Mouse (Mus musculus): ENCODE measurements at regions not wholly inside any gene's neighbourhood (a gene's known extent, or its start where the extent isn't known, plus 50 kb on each side); places are given as distances from the start of the nearest gene placed in this dataset.

DNA sequence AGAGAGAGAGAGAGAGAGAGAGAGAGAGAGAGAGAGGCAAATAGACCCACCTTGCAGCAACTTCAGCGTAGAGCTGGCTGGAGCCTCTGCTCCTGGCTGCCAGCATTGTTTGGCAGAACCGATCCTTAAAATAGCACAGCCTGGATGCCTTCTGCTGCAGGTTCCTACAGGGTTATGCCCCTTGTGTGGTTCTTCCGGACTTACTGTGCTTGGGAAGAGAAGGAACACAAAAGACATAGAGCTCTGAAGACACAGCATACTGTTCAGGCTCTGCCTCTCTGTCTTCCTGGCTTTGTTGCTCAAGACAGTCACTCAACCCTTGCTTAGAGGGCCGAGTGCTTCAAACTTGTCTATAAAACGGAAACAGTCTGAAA, 86.2 kb upstream of the Slc25a26 start:
- DNase-seq: peak in 1 of 2 experiments; percentile 32

DNA sequence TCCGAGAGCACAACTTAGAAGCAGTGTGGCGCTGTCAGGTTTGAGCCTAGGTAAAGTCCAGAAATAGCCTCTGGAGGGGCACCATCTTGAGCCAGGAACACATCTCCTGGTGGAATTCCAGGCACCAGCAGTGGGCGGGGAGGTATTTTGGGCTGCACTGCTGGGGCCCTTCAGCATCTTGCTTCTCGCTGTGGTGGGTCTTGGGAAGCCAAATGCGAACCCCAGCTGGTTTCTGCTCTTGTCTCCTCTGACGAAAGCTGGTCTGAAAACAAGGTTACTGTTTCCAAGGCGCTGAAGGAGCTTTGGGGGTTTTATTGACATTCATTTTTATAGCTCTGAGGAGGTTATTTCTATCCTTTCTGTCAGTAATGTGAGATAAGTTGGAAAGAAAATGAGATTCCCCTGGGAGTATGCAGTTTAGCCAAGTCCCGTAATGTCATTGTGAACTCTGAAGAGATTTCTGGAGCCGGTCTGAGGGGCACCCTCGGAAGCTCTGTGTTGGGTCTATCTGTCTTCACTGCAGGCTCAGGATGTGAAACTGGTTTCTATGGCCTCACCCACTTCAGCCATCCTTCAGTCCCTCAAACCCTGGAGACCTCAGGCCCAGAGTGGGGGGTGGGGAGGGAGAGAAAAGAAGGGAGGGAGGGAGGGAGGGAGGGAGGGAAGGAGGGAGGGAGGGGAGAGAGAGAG, 86.7 kb upstream of the Slc25a26 start:
- DNase-seq: peak in 1 of 2 experiments; percentile 62

DNA sequence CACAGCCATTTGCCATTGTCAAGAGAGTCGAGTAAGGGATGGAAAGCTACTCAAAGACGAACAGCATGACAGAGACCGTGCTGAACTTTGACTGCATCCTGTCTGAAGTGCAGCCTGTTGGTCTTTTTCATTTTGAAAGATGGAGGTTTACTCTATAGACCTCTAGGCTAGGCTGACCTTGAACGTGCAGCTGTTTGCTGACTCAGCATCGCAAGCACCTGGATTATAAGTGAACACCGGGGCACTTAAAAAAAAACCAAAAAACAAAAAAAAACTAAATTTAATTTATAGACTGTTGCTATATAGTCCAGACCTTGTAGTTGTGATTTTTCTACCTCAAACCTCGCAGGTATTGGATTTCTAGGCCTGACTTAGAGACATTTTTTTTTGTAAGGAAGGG, 87.8 kb upstream of the Slc25a26 start:
- no peak for DNase-seq

DNA sequence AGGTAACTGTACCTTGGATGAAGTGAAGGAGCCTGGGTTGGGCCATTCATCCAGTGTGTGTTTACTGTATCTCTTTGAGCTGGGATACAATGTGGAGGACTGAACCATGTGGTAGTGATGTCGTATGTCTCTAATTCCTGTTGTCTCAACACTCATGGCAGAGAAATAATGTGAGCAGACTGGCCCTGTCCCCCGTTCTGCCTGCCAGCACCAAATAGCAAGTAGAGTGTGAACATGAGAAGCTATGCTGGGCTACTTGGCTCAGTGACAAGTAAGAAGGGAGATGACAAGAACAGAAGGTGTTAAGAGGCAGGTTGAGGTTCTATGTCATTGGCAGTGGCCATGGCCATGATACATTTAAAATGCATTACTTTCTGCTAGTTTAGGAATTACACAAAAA, 89.7 kb upstream of the Slc25a26 start:
- DNase-seq: no peak

DNA sequence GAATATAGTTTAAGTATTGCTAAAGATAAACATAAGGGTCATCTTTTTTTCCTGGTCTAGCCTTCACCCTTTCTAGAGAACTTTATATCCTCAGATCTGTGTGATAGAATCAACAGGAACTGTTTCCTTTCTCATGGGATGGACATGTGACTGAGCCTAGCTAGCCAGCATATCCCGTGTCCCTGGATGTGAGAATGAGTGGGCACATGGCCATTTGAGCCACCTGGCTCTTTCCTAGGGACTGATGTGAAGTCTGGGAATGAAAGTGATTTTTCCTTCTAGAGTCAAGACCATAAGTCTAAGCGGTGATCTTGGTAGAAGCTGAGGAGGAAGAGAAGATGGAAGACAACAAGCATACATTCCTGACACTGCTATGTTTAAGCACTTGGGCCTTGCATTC, 91.1 kb upstream of the Slc25a26 start:
- no peak for DNase-seq

DNA sequence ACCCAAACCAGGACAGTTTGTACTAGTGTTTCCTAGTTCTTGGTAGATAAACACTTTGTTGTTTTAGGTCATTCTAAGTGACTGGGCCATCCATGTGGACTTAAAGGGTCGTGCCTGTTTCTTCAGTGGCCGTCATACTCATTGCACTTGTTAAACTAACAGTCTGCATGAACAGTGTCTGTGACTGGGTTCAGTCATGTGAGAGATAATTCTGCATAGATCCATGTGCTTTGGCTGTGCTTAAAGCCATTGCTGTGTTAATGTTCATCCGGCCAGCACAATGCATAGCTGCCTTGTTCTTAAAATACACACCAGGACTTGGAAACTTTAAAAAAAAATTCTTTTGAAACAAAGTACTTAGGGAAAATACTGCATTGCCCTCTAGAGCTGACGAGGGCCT, 92.4 kb upstream of the Slc25a26 start:
- no peak for DNase-seq

DNA sequence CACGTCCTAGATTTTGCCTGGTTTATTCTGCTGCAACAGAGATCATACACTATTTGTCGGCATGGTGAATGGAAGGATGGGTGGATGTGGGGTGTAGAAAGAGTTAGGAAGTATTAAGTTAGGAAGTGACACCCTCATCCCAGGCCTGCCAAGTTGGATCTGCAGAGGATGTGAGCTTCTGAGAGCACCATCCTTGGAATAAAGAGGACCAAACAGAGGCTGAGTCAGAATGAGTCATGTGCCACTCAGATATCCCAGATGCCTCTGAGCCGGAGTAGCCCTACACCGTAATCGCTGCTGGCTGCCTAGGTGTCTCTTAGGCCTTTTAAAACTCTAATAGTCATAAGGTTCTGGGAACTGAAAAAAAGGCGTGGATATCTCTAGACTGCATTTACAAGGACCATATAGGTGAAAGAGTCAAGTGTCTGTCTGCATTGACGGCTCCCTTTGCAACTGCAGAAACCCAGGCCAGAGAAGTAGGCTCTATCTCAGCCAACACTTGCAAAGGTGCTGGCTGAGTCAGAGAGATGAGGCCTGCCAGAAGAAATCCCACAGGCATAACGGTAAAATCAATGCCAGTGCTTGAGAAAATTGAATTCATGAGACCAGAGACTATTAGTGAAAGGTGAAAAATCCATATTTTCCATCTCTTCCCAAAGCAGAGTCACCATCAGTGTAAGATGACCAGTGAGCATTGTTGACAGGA, 94.6 kb upstream of the Slc25a26 start:
- DNase-seq: no peak

DNA sequence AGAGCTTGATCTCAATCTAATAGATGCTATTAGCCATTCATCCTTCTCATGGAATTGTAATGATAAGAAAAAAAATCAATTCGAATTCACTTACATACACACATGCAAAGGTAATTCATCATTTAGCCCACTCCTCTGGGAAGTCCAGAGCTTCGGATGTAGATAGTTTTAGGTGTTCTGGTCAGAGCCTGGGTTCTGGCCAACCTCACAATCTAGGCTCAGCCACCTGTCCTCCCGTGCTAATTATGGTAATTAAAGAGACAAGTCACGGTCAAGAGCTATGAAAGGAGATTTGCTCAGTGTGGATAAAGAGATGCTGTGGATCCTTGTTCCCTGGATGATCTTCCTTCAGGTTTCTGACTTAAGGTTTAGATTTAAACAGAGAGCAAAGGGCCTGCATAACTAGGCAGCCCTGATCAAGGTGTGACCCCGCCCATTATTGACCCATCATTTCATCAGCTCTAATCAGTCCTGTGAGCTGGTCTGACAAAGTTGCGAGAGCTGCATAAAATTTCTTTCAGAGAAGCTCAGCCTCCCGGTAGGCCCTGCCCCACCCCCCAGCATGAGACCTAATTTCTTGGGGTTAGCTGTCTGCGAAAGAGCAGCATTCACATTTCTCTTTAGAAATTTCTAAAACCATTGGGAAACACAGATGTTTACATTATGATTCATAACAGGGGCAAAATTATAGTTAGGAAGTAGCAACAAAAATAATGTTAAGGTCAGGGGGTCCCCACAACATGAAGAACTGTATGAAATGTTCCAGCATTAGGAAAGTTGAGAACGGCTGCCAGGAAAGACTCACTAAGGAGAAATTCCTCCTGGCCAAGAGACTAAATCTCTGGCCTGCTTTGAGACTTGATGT, 98.3 kb upstream of the Slc25a26 start:
- peak in 1 of 2 experiments; percentile 28 for DNase-seq

DNA sequence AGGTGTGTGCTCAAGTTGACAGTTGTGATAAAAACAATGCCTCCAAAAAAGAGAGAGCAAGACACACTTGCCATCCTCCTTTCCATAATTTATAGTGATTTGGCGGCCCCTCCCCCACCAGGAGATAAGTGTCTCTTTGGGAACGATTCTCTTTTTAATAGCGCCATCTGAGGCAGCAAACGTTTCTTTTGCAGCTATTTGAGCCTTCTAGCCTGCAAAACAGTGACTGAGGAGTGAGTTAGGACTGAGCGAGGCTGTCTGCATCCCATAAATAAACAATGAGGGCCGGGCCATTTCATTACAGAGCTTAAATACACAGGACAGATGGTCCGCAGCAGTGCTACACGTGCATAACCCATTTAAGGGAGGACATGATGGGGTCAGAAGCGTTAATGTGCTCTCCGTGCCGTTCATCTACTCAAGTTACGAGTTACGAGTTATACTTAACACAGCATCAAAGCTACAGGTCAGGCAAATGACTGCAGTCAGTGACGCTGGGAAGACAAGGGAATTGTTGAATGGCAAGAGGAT, 99.0 kb upstream of the Slc25a26 start:
- DNase-seq: no peak

DNA sequence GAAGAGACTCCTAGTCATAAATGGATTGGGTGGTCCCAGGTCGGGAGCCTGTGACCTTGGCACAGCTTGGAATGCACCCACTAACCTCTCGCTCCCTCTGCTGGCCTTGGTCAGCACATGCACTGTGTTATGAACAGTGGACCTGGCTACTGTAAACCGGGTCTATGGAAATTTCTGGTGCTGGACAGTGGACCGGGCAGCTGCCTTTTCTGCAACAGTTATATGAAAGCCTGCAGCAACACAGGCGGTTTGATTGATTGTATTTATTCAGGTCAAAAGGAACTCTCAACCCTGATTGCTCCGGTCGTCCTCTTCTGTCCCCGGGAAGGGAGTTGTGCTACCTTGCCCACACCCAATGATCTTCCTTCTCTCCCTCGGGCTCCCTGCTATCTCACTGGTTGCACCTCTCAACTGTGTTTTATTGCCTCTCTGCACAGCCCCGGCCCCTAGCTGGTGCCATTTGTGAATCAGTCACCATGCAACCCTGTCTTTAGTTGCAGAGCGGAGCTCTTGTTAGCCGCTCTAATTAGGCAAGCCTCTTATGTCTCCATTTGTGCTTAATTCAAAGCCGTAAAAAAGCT, 99.6 kb upstream of the Slc25a26 start:
- peak; percentile 46 to 58 for DNase-seq

DNA sequence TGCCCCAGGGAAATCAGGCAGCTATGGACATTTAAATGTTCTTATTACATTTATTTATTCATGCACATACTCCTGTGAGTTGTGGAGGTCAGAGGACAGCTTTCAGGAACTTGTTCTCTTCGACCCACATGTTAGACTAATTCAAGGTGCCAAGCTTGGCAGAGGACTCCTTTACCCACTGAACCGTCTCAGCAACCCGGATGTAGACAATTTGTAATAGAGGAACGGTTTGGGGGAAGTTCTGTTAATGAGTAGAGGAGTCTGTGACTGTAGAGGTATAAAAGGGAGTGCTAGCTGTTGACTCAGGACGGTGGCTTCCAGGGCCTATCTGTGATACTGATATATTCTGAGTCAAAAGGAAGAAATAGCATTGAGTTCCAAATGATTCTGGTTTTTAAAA, 107.4 kb upstream of the Magi1 start:
- DNase-seq: no peak

DNA sequence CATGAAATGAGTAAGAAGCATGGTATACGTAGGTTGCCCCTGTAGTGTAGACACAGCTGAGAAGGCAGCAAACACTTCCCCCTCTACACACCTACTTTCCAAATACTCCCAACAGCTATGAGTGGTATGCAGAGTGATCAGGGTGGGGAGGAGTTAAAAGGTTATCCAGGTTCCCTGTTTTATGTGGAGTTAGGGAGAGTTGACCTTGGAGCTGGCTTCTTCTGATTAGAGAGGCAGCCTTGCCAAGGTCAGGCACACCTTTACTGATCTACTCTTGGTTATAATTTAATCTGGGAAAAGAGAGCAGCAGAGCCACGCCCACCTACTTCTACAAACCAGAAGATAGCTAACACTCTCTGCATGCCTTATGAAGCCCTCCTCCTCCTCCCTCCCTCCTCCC, 106.7 kb upstream of the Magi1 start:
- peak in 1 of 2 experiments; percentile 14 for DNase-seq

DNA sequence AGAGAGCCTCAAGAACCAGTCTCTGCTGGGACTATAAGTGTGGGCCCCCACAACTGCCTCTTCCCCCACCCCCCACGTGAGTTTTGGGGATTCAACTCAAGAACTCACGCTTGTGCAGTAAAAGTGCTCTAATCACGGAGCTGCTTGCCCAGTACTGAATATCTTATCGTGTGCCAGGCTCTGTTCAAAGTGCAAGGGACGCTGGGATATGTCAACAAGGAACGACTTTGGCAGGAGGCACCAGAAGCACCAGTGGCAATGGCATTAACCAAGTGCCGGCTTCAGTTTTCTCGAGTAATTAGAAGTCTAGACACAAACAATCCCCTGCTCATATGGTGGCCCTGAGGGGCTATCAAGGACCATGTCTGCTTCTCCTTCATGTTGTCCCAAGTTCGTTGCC, 106.0 kb upstream of the Magi1 start:
- DNase-seq: peak; percentile 15 to 35

DNA sequence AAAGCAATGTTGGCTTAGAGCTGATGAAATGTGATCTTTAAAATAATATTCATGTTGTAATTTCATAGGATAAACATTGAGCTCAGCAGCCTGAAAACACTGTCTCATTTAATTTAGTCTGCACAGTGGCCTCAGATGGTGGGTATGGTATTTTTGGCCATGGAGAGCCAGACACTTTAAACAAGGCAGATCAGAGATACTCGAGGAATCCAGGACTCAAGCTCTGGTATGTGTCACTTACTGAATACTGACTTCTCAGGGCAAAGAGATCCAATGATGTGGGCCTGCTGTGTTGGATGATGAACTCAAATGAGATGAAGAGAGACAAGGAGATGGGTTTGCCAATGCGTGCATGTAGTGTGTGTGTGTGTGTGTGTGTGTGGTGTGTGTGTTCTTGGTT, 103.9 kb upstream of the Magi1 start:
- no peak for DNase-seq

DNA sequence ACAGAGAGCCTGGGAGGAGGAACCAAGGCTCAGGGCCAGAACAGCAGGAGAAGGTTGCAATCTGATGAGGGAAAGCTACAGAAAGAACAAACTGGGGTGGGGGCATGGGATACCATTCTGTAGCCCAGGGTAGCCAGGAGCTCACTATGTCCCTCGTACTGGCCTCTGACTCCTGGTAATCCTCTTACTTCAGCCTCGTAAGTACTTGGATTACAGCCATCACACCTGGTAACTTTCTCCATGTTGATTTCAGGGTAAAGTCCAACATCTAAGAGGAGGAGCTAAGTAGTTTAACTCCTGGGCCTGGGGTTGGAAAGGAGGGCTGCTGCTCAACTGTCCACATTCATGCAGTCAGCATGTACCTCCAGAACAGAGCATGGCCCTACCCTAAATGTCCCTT, 101.8 kb upstream of the Magi1 start:
- DNase-seq: no peak

DNA sequence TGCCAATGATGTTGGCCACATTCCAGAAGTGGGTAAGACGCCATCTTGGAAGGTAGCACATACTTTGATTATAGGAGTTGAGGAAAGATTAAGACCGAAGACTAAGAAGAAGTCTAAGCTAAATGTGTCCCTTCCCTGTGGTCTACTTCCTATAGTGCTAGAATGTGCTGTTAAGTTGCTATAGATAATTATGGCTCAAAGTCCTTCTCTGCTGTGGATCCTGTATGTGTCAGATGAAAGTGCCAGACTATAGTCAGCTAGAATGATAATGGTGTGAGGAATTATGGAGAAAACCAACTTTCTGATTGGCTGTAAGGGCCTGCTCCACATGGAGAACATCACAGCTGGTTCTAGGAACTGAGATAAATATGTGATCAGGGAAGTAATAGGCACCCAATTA, 86.3 kb upstream of the Magi1 start:
- no peak for DNase-seq

DNA sequence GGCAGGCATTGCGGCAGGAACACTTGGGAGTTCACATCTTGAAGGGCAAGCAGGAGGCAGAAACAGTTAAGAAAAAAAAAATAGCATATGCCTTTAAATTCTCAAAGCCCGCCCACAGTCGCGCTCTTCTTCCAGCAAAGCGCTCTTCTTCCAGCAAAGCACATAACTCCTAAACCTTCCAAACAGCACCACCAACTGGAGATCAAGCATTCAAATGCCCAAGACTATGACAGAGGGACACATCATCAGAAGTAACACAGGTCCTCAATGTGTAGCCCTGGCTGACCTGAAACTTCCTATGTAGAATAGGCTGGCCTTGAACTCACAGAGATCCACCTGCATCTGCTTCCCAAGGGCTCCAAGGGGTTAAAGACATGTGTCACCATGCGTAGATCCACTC, 80.2 kb upstream of the Magi1 start:
- DNase-seq: peak in 1 of 2 experiments; percentile 23

DNA sequence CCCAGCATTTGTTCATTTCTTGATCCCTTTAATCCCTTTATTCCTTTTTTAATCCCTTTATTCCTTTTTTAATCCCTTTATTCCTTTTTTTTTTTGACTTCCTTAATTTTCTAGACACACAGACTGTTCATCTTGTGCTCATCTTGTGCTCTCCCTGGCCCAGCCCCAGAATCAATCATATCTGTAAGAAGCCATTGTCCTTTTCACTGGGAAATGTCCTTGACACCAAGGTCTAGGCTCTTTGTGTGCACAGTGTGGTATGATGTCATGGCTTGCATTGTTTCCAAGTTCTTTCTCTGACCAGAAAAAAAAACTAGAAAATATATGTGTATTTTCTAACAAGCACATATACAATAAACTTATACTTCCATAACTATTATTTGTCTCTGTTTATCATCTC, 78.9 kb upstream of the Magi1 start:
- no peak for DNase-seq

DNA sequence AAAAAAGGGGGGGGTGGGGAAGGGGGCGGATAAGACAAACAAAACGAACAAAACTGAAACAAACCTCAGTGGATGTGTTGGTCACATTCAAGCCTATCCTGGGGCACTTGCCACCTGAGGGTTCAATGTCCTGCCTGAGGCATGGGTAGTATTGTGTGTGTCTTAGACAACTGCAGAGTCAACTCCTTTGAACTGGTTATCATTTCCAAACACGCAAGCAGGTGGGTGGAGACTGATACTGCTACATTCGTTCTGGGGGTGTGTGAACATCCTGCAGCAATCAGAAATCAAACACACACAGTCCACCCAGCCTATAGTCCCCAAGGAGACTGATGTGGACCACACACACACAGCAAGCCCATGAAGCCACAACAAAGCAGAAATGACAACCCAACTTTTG, 73.9 kb upstream of the Magi1 start:
- DNase-seq: no peak

DNA sequence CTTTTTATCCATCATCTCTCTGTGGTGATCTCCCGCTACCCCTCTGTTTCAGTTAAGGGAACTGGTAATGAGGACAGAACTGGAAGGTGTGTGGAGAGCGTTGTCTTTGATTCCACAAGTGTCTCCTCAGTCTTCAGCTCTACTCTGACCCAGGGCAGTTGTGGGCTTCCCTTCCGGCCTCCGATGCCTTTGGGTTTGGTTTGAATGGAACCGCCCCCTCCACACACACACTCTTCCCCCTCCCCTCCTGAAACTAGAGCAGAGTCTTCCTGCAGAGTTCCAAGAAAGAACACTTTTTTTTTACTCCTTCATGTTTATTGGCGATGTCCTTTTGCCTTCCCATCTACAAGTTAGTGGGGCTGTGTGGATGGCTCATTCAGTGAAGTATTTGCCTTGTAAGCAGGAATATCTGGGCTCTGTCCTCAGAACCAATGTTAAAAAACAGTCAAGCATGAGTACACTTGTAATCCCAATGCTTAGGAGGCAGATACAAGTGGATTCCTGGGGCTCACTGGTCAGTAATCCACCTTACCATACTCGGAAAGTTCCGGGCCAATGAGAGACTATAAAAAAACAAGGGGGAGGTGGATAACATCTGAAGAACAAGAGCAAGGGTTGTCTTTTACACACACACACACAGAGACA, 70.9 kb upstream of the Magi1 start:
- DNase-seq: peak in 1 of 2 experiments; percentile 22

DNA sequence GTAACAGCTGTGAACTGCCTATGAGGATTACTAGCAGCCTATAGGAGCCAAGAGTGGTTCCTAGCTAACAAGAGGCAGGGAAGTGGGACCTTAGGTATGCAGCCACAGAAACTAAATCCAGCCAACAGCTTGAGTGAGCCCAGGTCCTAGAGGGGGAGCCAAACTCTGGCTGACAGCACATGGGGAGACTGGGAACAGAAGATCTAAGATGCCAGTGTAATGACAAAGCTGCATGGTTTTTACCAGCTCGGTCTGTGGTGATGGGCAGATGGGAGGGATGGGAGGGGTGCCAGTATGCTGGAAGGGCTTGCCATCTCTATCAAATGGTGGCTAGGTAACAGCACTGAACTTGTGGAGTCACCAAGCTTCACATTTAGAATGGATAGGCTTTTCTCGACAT, 60.6 kb upstream of the Magi1 start:
- no peak for DNase-seq

DNA sequence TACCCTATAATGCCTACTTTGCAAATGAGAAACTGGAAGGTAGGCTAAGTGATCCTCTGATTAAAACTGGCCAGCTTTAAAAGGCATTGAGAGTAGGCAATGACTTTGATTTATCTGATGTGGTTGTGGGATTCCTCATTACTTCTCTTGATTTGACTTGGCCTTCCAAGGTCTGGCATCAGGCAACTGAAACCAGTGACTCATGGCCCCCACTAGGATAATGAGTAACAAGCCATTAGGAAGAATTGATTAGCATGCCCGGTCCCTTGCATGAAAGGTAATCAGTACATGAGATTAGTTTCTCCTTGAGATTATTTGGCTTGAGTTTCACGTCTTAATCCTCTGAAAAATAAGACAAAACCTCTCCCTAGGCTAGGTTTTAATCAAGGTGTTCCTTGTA, 56.8 kb upstream of the Magi1 start:
- DNase-seq: no peak

DNA sequence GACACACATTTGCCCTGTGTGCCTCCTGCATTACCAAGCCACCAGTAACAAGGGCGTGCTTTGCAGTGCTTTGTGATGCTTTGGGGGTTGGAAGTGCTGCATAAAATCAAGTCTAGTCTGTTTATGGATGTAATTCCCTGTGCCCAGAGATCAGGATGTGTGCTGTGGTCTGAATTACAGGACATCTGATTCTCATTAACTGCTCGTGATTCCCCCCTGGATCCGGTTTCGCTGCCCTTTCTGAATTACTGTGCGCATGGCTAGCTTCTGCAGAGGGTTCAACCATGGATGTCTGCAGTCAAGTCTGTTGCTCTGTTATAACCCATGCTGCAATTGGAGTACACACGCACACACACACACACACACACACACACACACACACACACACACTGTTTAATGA, 52.5 kb upstream of the Magi1 start:
- DNase-seq: no peak

Measured in lung, postnatal 4 days (tissue).